Mouse (Mus musculus): ENCODE data around the gene Tyrobp. TPM values are rescaled to one million over a fixed set of nuclear protein-coding genes. Genes with fewer than 3 reads are reported as not detected.

Tyrobp gene
- polyA plus RNA-seq, 1 experiment from 2014 or later: 28.7 TPM

DNA sequence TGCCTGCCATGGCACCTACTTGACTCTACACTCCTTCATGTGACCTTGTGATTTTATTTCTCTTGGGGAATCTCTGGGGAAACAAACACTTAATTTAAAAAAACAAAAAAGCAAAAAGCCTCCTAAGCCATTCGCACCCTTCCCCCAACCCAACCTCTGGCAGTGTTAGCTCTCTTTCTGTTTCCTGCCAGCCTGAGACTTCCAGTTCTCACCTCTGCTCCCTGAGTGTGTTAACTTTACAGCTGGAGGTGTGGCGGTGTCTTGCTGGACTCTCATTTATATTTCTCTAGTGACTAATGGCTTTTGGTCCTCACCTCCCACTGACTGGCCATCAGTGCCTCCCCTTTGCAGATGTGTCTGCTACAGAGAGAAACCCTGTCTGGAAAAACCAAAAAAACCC is 3.8 kb upstream of the Tyrobp start:
- Histone ChIP-seq H3K27me3 (replicated peaks) (peaks cover 8% of the 10 kb centered on the region; the same call in 1 of the 2 replicates), H3K4me1 (no peaks in the 10 kb centered on the region), H3K9ac (no peak overlapping the region), H3K27ac (replicated peaks) (no peak overlapping the region), H3K4me3 (no peak overlapping the region), H3K9me3 (no peaks in the 10 kb centered on the region), H3K36me3 (no peaks in the 10 kb centered on the region), H3K4me2 (no peak overlapping the region)
- no peak for ATAC-seq (ENCODE audit: extremely low read depth, insufficient number of reproducible peaks, low FRiP score, low TSS enrichment)
- WGBS: 45% methylated on average over 2 of the region's 2 CpGs

DNA sequence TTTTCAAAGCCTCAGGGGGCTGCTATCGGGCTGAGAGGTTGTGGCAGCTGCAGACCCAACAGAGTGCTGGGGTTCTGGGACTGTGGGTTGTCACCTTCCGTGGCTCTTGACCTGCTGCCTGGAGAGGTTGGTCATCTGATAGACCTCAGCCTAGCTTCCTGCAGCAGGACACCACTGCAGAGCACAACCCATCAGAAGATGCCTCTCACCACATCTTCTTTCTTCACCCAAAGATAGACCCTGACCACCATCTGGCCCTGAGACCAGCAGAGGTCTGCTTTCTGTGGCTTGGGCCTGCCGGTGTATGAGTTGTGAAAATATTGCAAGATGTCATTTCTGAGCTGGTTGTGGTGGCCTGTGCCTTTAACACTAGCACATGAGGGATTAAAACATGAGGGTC is 2.5 kb upstream of the Tyrobp start:
- whole genome bisulfite sequencing: 68% methylated on average over 3 of the region's 3 CpGs
- no peaks in the 10 kb centered on the region for H3K36me3 ChIP-seq
- H3K27me3 ChIP-seq (replicated peaks): peaks cover 8% of the 10 kb centered on the region; the same call in 1 of the 2 replicates

DNA sequence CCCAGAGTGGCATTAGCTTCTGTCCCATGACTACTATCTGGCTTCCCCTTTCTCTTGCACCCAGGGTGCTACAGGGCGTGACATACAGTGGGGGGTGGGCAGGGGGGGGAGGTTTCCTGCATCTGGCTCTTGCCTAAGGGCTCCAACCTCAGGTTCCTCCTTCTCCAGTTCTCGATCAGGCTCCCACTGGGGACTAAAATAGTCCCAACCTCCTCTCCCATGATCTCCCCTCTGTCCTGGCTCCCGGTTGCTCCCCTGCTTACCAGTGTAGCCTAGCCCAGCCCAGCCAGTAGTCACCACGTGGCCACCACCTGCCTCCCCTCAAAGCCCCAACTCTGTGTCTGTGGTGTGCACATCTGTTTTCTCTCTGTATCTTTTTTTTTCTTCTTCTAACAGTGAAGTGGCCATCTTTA is 819 bp upstream of the Tyrobp start:
- H3K36me3 ChIP-seq: no peaks in the 10 kb centered on the region
- no peak overlapping the region for H3K4me3 ChIP-seq
- WGBS: 35% methylated on average over 4 of the region's 4 CpGs
- H3K9me3 ChIP-seq: no peaks in the 10 kb centered on the region
- H3K4me2 ChIP-seq: no peak overlapping the region
- H3K9ac ChIP-seq: no peak overlapping the region
- peaks cover 8% of the 10 kb centered on the region; the same call in 1 of the 2 replicates for H3K27me3 ChIP-seq (replicated peaks)
- H3K4me1 ChIP-seq: no peaks in the 10 kb centered on the region
- no peak for ATAC-seq (ENCODE audit: extremely low read depth, insufficient number of reproducible peaks, low FRiP score, low TSS enrichment)
- no peak overlapping the region for H3K27ac ChIP-seq (replicated peaks)

More for the DNA sequence above, 2.5 kb upstream of the Tyrobp start:
- Histone ChIP-seq H3K9ac (no peak overlapping the region), H3K4me3 (no peak overlapping the region), H3K9me3 (no peaks in the 10 kb centered on the region), H3K4me2 (no peak overlapping the region), H3K27ac (replicated peaks) (no peak overlapping the region), H3K4me1 (no peaks in the 10 kb centered on the region)
- no peak for ATAC-seq (ENCODE audit: extremely low read depth, insufficient number of reproducible peaks, low FRiP score, low TSS enrichment)

DNA sequence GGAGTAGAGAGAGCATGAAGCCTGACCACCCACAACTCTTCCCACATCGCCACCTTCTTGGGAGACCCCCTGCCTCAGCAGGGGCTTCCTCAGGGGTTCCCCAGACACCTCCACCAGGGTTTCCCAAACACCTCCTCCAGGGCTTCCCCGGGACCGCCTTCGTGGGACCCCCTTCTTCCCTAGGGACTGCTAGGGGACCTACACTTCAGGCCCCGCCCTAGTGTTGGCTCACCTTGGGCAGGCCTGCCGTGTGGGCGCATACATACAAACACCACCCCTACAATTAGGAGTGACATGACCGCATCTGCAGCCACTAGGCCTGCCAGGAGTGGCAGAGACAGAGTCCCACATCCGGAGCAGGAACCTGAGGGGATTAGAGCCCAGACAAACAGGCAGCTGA is 4.3 kb downstream of the Tyrobp start:
- ATAC-seq (ENCODE audit: extremely low read depth, insufficient number of reproducible peaks, low FRiP score, low TSS enrichment): no peak
- peaks cover 10% of the 10 kb centered on the region for H3K4me1 ChIP-seq
- peaks cover 7% of the 10 kb centered on the region for H3K9me3 ChIP-seq
- H3K4me3 ChIP-seq: no peak overlapping the region
- H3K9ac ChIP-seq: no peak overlapping the region
- 61% methylated on average over 9 of the region's 9 CpGs for WGBS
- H3K27ac ChIP-seq (replicated peaks): no peak overlapping the region
- H3K27me3 ChIP-seq (replicated peaks): peaks cover 23% of the 10 kb centered on the region
- no peak overlapping the region for H3K4me2 ChIP-seq
- H3K36me3 ChIP-seq: no peaks in the 10 kb centered on the region

DNA sequence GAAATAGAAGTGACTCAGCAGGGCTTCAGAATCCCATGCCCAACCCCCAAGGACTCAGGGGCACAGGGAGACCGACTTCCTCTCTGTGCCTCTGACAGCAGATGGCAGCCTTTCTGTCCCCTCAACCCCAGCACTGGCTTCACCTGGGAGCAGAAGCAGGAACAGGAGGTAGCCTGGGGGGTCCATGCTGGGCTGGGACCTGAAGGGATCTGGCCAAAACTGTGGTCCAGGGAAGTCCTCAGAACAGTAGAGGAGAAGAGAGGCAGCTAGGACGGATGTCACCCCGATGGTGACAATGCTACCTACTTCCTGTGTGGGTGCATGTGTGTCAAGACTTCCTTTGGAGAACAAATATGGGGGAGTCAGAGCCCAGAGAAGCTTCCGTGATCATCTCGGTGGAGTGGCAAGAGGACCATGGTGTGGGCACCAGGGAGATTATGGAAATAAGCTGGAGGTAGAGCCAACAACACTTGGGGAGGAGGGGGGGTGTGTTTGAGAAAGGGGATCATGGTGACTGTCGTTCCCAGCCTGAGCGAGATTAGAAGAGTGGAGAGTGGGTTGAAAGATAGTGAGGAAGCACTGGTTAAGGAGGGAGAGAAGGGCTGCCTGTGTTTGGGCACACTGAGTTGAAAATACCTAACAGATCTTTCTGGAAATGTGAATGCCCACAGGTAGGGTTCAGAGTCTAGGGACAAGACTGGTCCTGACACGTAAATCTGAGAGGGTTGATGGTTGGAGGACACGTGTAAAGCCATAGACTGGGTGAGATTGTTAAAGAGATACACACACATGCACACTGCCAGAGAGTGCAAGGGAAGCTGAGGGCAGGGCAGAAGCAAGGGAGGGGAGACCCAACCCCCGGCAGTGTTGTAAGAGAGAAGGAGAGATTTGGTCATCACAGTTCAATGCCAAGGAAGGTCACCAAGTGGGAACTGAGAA is 6.3 kb downstream of the Tyrobp start, which contains the start of gene Hcst:
Gene Hcst (minus strand): TSS at position 294 of the 939 bp plus-strand sequence.
- WGBS: 59% methylated on average over 10 of the region's 10 CpGs
- H3K36me3 ChIP-seq: peaks cover 5% of the 10 kb centered on the region; the same call in 1 of the 2 replicates
- ATAC-seq (ENCODE audit: extremely low read depth, insufficient number of reproducible peaks, low FRiP score, low TSS enrichment): no peak
- H3K4me1 ChIP-seq: peaks cover 17% of the 10 kb centered on the region
- H3K27ac ChIP-seq (replicated peaks): no peak within 1 kb of the TSS
- peaks cover 31% of the 10 kb centered on the region for H3K27me3 ChIP-seq (replicated peaks)
- peaks cover 7% of the 10 kb centered on the region for H3K9me3 ChIP-seq
- H3K9ac ChIP-seq: no peak within 1 kb of the TSS
- H3K4me3 ChIP-seq: no peak within 1 kb of the TSS
- no peak within 1 kb of the TSS for H3K4me2 ChIP-seq

DNA sequence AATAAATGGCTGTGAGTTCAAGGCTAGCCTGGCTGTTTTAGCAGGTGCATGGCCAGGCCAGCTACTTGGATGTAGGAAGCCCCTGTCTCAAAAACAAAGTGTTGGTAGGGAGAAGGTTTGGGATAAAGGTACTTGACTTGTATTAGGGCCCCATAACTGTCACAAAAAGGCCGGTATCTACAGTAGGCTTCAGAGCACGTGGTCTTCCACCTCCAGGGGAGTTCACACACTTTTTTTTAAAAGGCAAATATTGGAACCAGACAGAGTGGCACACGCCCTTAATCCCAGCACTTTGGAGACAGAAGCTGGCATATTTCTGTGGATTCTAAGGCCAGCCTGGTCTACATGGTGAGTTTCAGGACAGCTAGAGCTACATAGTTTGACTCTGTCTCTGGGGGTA is 7.1 kb downstream of the Tyrobp start:
- Histone ChIP-seq H3K27me3 (replicated peaks) (peaks cover 31% of the 10 kb centered on the region), H3K4me1 (peaks cover 17% of the 10 kb centered on the region), H3K36me3 (peaks cover 14% of the 10 kb centered on the region), H3K4me2 (no peak overlapping the region), H3K9ac (no peak overlapping the region), H3K9me3 (peaks cover 7% of the 10 kb centered on the region), H3K4me3 (no peak overlapping the region), H3K27ac (replicated peaks) (no peak overlapping the region)
- ATAC-seq (ENCODE audit: extremely low read depth, insufficient number of reproducible peaks, low FRiP score, low TSS enrichment): no peak
- WGBS: 78% methylated on average over 3 of the region's 3 CpGs

DNA sequence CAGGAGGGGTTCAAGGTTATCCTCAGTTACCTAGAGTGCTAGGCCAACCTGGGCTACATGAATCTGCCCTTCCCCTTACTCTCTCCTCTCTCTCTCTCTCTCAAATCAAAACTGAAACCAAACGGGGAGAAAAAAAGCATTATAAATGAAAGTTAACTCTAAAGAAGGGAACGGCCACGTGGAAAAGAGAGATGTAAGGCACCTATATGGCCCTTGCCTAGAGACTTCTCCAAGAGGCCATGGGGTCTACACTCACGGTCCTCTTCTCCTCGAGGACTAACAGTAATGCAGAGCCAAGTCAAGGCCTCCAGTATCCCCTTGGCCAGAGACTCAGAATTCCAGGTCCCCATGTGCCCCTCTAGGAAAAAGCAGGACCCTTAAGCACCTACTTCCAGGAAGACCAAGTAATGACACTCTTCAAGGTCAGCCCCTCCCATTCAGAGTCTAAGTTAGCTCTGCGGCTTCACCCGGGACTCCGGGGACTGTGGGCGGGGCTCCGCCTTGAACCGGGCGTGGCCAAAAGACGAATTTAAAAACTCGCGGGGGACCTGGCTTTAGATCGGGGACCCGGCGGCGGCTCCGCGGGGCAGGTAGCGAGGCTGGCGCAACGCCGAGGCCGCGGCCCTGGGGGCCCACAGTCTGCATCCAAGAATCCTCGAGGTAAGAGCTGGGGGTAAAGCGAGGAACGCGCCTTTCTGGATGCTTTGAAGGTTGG is 7.8 kb downstream of the Tyrobp start, which contains the start of gene Nfkbid:
Gene Nfkbid (plus strand): TSS at position 558 of the 715 bp plus-strand sequence.
- Histone ChIP-seq H3K27ac (replicated peaks) (peak within 1 kb of the TSS; percentile 62), H3K36me3 (peaks cover 19% of the 10 kb centered on the region), H3K27me3 (replicated peaks) (peaks cover 31% of the 10 kb centered on the region), H3K9ac (peak within 1 kb of the TSS; percentile 77), H3K4me1 (peaks cover 17% of the 10 kb centered on the region), H3K4me2 (peak within 1 kb of the TSS; percentile 75), H3K9me3 (peaks cover 7% of the 10 kb centered on the region), H3K4me3 (peak within 1 kb of the TSS; percentile 54)
- WGBS: 8% methylated on average over 31 of the region's 31 CpGs
- ATAC-seq (ENCODE audit: extremely low read depth, insufficient number of reproducible peaks, low FRiP score, low TSS enrichment): no peak

DNA sequence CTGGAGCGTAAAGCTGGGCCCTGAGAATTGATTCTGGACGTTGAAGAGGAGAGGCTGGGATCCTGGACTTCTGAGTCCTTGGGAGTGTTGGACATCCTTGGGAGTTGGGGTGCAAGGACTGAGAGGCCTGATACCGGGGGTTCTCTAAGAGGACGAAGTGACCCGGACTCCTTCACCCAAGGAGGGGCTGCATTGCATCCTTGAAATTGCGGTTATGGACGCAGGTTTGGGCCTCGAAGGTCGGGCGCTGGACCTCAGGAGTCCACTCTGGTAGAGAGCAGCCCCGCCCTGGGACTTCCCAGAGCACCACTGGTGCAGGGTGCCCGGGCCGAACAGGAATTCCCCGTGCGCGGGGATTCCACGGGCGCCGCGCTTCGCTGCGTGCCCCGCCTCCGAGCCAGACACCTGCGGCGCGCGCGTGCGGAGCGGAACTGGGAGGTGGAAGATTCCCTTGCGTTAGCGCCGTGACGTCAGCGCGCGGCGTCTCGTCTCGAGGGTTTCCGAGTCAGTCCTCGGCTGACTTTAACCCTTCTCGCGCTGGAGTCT is 8.4 kb downstream of the Tyrobp start:
- Histone ChIP-seq H3K36me3 (peaks cover 24% of the 10 kb centered on the region), H3K27me3 (replicated peaks) (peaks cover 31% of the 10 kb centered on the region), H3K9ac (peak overlapping the region; percentile 77), H3K4me2 (peak overlapping the region; percentile 75), H3K4me3 (peak overlapping the region; percentile 54), H3K4me1 (peaks cover 17% of the 10 kb centered on the region), H3K27ac (replicated peaks) (peak overlapping the region; percentile 62), H3K9me3 (peaks cover 7% of the 10 kb centered on the region)
- under 1% methylated on average over 45 of the region's 45 CpGs for WGBS
- ATAC-seq (ENCODE audit: extremely low read depth, insufficient number of reproducible peaks, low FRiP score, low TSS enrichment): peak; percentile 32; the same call in 1 of the 2 replicates

DNA sequence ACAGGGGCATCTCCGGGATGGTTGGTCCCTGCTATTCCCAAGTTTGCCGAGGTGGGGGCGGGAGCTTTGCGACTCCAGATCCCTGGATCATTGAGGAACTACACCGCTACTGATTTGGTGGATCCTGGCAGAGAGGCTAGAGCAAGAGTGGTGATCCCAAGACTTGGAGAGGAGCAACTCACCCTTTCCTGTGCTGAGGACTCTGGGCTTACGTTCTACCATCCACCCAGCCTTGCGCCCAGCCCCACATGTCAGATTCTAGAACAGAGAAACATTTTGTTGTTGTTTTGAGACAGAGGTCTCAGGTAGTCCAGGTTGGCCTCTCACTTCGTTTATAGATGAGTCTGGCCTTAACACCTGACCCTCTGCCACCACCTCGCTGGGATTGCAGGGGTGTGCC is 9.0 kb downstream of the Tyrobp start:
- Histone ChIP-seq H3K27me3 (replicated peaks) (peaks cover 31% of the 10 kb centered on the region), H3K4me2 (peak overlapping the region; percentile 75), H3K9ac (peak overlapping the region; percentile 77), H3K36me3 (peaks cover 29% of the 10 kb centered on the region), H3K4me3 (peak overlapping the region; percentile 54), H3K27ac (replicated peaks) (peak overlapping the region; percentile 62), H3K4me1 (peaks cover 17% of the 10 kb centered on the region), H3K9me3 (peaks cover 7% of the 10 kb centered on the region)
- ATAC-seq (ENCODE audit: extremely low read depth, insufficient number of reproducible peaks, low FRiP score, low TSS enrichment): no peak
- WGBS: 8% methylated on average over 9 of the region's 9 CpGs

DNA sequence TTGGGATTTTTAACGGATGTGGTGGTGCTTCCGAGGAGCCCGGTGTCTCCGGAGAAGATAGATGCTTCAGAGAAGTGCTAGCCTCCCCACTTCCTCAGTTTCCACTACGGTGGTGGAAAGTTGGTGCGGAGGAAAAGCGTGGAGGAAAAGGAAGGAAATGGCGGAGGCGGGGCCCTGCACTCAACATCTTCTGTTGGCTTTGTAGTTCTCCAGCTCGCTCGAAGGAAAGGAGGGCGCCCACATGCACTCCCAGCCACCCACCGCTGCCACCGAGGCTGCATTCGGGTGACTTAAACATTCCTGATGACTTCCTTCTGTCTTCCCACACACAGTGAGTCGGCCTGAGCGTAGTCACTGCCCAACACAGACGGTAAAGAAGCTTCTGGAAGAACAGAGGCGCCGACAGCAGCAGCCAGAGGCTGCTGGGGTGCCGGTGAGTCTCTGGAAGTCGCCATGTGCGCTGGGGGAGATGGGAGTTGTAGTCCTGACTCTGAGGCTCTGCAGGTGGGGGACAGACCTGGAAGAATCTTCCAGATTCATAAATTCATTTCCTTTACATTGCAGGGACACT is 9.6 kb downstream of the Tyrobp start:
- 29% methylated on average over 23 of the region's 23 CpGs for WGBS
- peak overlapping the region; percentile 62; the same call in 1 of the 2 replicates for H3K27ac ChIP-seq (replicated peaks)
- H3K36me3 ChIP-seq: peaks cover 35% of the 10 kb centered on the region
- peaks cover 17% of the 10 kb centered on the region for H3K4me1 ChIP-seq
- peak overlapping the region; percentile 54 for H3K4me3 ChIP-seq
- H3K4me2 ChIP-seq: peak overlapping the region; percentile 75
- H3K9ac ChIP-seq: peak overlapping the region; percentile 77
- H3K9me3 ChIP-seq: peaks cover 7% of the 10 kb centered on the region
- no peak for ATAC-seq (ENCODE audit: extremely low read depth, insufficient number of reproducible peaks, low FRiP score, low TSS enrichment)
- H3K27me3 ChIP-seq (replicated peaks): peaks cover 31% of the 10 kb centered on the region

DNA sequence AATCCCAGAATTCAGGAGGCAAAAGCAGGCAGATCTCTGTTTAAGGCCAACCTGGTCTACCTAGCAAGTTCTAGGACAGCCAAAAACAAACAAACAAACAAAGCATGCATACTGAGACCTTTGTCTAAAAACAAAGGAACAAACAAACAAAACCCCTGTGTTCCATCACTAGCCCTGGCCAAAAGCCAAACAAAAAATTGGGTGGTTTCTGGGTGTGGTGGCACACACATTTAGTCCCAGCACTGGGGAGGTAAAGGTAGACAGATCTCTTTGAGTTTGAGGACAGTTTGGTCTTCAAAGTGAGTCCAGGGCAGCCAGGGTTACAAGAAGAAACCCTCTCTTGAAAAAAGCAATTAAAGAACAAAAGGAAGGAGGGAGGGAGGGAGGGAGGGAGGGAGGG is 15.8 kb downstream of the Tyrobp start:
- no peaks in the 10 kb centered on the region; the same call in none of the 2 replicates for H3K27me3 ChIP-seq (replicated peaks)
- no peak overlapping the region for H3K27ac ChIP-seq (replicated peaks)
- peaks cover 34% of the 10 kb centered on the region for H3K36me3 ChIP-seq
- ATAC-seq (ENCODE audit: extremely low read depth, insufficient number of reproducible peaks, low FRiP score, low TSS enrichment): no peak
- no peaks in the 10 kb centered on the region for H3K4me1 ChIP-seq
- no peak overlapping the region for H3K4me2 ChIP-seq
- H3K9me3 ChIP-seq: no peaks in the 10 kb centered on the region
- H3K9ac ChIP-seq: no peak overlapping the region
- no peak overlapping the region for H3K4me3 ChIP-seq

Measured in heart, embryonic 13.5 days (tissue).